Mouse (Mus musculus) retina, postnatal 7 days (tissue): ENCODE data around the gene Prn.

ENCODE experiments used
- DNase-seq: peaks from one replicate; pipeline ENCODE4 v3.0.0-alpha.2; 2012; ENCODE audit warnings: low read depth, low spot score

Prn gene

GRCm38 (mm10) chr2:131906846-131907245 lies 2.9 kb upstream of the Prn start:
- DNase-seq: no peak

DNA sequence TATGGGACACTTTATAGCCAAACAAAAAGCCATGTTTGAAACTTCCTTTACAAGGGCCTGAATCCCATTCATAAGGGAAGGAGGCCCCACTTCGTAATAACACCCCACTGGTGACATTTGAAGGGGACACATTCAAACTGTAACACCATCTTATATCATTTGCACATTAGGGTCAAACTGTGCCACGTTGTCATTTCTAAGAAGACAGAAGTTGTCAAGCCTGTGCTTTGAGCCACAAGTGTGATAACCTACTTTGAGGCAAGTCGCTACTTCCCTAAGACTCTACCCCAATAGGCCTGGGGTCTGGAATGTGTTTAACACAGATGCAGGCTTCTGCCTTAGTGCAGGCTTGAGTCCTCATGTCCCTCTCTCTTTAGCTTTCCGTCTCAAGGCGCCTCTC lies 2.4 kb upstream of the Prn start:
- DNase-seq: no peak

DNA sequence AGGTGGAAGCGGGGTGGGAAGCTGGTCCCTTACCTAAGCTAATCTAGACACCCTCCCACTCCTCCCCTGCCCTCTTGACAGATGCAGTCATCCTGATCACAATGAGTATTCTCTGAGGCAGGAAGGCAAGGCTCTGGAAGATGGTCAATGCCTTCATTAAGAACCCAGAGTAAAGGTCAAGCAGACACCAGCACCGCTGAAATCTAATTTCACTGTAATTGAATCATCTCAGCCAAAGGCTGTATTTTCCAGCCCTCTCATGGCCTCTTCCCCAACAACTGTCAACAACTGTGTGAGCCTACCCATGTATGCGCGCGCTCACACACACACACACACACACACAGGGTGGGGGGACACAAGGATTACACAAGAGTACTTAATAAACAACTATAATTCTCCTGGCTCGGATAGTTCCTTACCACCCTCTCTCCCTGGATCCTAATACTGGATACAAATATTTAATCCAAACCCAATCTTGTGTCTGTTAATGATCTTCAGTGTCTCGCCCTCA lies 1.4 kb upstream of the Prn start:
- DNase-seq: no peak

DNA sequence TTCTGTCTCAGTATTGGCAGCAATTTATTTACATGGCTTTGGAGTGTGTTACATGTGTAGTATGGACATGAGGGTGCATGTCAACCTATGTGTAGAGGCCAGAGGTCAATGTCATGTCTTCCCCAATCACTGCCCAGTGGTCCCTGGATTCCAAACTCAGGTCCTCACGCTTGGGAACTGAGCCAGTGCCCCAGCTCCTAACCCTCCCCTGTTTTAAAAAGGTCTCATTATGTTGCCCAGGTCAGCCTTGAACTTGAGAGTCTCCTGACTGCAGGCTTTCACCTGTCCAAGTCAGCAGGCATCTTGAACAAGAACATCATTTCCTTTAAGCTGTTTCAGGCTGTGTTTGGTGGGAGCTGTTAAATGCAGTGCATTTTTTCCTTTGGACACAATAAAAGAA lies 851 bp upstream of the Prn start:
- DNase-seq: no peak

DNA sequence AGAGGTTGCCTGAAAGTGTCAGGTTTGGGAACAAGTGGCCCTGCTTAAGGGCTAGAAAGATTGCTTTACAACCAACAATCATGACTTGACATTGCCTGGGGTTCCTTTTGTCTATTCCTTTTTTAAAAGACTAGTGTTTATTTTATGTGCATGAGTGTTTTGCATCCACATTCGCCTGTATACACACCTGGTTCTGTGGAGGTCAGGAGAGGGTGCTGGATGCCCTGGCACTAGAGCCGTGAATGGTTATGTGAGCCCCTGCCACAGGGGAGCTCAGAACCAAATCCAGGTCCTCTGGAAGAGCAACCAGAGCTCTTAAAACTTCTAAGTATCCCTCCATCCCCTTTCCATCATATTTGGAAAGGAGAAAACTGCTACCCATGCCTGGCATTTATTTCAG lies 1.1 kb downstream of the Prn start:
- no peak for DNase-seq

DNA sequence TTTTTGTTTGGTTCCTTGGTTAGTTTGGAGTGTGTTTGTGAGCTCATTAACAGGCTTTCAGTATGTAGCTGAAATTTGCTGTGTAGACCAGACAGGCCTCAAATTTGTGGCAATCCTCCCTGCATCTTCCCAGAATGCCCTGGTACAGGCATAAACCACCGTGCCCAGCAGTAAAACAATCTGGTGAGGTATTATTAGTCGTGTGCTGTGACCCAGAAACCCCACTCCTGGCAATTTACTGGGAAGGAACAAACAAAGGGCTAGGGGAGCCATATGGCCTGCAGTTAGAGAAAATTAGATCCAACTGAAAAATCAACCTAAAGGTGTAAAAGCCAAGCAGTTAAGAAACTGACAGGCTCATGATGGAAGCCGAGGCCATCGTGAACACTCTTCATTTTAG lies 1.6 kb downstream of the Prn start:
- no peak for DNase-seq

- no peak for DNase-seq
Observed at GRCm38 (mm10) chr2:131912526-131913258, 2.9 kb downstream of the Prn start.

- DNase-seq: no peak
Observed at GRCm38 (mm10) chr2:131932275-131932902, 22.6 kb downstream of the Prn start.

DNA sequence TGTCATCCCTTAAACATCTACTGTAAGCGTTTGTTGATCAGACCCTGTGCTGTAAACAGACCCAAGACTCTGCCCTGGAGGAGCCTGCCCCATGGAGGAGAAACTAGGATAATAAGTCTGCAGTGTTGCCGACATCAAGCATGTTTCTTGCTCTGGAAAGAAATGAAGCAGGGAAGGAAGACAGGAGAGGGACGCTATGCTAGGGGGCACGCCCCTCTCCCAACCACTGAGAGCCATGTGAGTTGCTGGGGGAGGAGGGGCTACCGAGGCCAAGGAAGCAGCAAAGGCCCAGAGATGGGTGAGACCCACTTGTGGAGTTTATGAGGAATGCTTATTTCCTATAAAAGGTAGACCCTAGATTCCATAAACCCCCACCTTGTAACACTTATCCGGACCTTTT lies 23.3 kb downstream of the Prn start:
- no peak for DNase-seq

- no peak for DNase-seq
Observed at GRCm38 (mm10) chr2:131933598-131933997, 23.8 kb downstream of the Prn start.

DNA sequence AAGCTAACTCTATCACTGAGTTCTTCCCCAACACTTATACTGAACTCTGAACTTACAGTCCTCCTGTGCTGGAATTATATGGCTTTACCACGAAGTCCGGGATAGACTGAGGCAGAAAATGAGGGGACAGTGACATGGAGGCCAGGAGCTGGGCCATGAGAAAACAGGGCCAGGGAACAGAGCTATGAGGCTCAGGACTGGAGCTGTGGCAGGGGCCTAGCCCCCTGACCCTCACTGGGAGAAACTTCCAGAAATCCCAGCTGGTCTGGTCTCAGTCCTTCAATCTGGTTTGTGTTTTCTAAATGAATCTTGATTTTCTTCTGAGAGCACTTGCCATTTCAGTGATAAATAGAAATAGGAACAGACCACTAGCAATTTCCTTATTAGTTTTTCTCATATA lies 24.5 kb downstream of the Prn start:
- no peak for DNase-seq

DNA sequence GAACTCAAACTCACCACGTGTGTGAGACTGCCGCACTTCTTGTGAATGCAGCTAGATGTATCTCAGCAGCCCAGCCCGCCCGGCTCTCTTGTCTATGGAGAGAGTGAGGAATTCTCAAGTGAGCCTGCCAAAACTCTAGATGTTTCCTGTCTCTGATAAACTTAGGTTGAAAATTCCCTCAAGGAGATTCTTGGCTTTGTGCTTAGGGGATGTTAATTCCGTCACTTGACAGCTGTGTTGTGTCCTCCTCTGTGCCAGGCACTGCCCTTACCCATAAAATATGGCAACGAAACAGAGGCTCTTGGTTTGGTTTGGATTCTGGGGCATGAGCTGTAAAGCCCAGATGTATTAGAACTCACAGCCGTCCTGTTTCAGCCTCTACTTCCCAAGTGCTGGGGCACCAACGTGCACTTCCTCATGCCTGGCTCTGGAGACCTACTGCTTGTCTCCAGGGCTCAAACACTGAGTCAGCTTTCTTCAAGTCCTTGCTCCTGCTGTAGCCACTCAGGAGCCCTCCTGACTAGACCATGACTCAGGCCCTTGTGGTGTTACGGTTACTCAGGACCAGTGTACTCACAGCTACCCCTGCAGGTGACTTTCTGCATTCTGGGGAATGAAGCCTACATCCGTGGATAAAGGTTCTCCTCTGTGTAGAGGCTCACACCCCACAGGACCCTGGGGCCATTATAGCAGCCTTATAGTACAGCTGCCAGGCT lies 25.8 kb downstream of the Prn start:
- DNase-seq: no peak

DNA sequence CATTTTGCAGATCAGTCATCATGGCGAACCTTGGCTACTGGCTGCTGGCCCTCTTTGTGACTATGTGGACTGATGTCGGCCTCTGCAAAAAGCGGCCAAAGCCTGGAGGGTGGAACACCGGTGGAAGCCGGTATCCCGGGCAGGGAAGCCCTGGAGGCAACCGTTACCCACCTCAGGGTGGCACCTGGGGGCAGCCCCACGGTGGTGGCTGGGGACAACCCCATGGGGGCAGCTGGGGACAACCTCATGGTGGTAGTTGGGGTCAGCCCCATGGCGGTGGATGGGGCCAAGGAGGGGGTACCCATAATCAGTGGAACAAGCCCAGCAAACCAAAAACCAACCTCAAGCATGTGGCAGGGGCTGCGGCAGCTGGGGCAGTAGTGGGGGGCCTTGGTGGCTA lies 26.7 kb downstream of the Prn start:
- DNase-seq: no peak

- DNase-seq: peak; percentile 44
Observed at GRCm38 (mm10) chr2:131939404-131940111, 29.8 kb downstream of the Prn start.

DNA sequence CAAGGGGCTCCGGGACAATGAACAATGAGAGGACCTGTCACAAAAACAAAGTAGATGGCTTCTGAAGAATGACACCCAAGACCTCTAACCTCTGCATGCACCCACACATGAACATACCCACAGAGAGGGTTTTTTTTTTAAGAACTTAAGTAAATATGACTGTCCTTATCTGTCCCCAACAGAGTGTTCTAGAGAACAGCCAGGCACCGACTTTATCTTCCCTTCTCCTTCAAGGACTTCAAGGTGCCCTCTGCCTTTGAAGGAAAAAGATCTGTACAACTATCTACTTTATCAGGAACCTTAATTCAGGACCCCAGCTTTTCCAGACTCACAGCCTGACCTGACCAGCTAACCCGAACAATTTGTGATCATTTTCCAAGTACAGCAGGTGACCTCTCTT lies 30.7 kb downstream of the Prn start:
- no peak for DNase-seq

GRCm38 (mm10) chr2:131941501-131941900 lies 31.7 kb downstream of the Prn start:
- no peak for DNase-seq

- DNase-seq: no peak
Observed at GRCm38 (mm10) chr2:131944370-131944769, 34.6 kb downstream of the Prn start.

- DNase-seq: peak; percentile 50
Observed at GRCm38 (mm10) chr2:131945225-131945624, 35.5 kb downstream of the Prn start.

GRCm38 (mm10) chr2:131945765-131946164 lies 36.0 kb downstream of the Prn start:
- no peak for DNase-seq

DNA sequence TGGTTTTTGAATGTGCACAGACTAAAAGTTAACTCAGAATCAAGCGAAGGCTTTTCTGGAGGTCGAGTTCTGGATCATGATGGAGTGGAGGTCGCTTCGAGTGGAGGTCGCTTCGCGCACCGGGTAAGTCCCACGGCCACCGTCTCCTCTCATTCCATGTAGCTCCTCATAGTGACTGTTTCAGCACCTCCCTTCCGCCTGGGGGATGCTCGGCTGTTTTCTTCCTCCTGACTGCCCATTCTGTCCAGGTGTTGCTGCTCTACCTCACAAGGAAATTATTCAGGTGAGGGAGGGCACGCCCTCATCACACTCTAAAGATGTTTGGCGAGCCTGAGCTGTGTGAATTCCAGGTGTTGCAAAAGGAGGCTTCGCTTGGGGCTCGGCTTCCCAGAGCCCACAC lies 36.6 kb downstream of the Prn start:
- DNase-seq: no peak

GRCm38 (mm10) chr2:131948156-131948555 lies 38.4 kb downstream of the Prn start:
- no peak for DNase-seq
